Mouse (Mus musculus) forebrain, embryonic 12.5 days (tissue): ENCODE results near the gene Hck. TPM values are rescaled to one million over a fixed set of nuclear protein-coding genes. Genes with fewer than 3 reads are reported as not detected.

Source experiments
- ATAC-seq: fragments of 200-750 bp; cut with Nextera tagmentation; 2 replicates; pipeline ENCODE4 v1.8.0; 2017; ENCODE audit warnings: moderate TSS enrichment; ENCODE audit not compliant: low FRiP score
- H3K27ac ChIP-seq: fragments of 300-500 bp; sonication (generic); 2 replicates; pipeline ENCODE4 v1.5.1; 2016; ENCODE audit warnings: mild to moderate bottlenecking
- H3K27me3 ChIP-seq: fragments of 300-500 bp; sonication (generic); 2 replicates; pipeline ENCODE4 v1.6.1; 2016; ENCODE audit warnings: mild to moderate bottlenecking
- H3K36me3 ChIP-seq: fragments of 300-500 bp; sonication (generic); replicated peaks from 2 replicates; pipeline ENCODE4 v1.6.1; 2016; ENCODE audit warnings: mild to moderate bottlenecking
- H3K4me1 ChIP-seq: fragments of 300-500 bp; sonication (generic); 2 replicates; pipeline ENCODE4 v1.6.1; 2016
- H3K4me2 ChIP-seq: fragments of 300-500 bp; sonication (generic); 2 replicates; pipeline ENCODE4 v1.6.1; 2016; ENCODE audit warnings: mild to moderate bottlenecking, moderate library complexity
- H3K4me3 ChIP-seq: fragments of 300-500 bp; sonication (generic); replicated peaks from 2 replicates; pipeline ENCODE4 v1.5.1; 2016; ENCODE audit warnings: mild to moderate bottlenecking
- H3K9ac ChIP-seq: fragments of 300-500 bp; sonication (generic); 2 replicates; pipeline ENCODE4 v1.6.1; 2016; ENCODE audit warnings: mild to moderate bottlenecking
- H3K9me3 ChIP-seq: fragments of 300-500 bp; sonication (generic); 2 replicates; pipeline ENCODE4 v1.6.1; 2016
- WGBS: fragments of 180-500 bp; shearing (Covaris S2); methylation state at CpG from one replicate; pipeline ENCODE4 v1.1.7; 2016; 5-methylcytosine and 5-hydroxymethylcytosine counted together
- polyA plus RNA-seq: library from polyadenylated mRNA; unstranded; fragments of >200 nt; fragmentation: Nextera tagmentation; extraction: Ambion mirVana; gene quantifications from 2 replicates; pipeline ENCODE4 v1.2.1, GENCODE M21; 2016

Hck gene
- polyA plus RNA-seq, 1 experiment from 2014 or later, result 1.3 TPM

DNA sequence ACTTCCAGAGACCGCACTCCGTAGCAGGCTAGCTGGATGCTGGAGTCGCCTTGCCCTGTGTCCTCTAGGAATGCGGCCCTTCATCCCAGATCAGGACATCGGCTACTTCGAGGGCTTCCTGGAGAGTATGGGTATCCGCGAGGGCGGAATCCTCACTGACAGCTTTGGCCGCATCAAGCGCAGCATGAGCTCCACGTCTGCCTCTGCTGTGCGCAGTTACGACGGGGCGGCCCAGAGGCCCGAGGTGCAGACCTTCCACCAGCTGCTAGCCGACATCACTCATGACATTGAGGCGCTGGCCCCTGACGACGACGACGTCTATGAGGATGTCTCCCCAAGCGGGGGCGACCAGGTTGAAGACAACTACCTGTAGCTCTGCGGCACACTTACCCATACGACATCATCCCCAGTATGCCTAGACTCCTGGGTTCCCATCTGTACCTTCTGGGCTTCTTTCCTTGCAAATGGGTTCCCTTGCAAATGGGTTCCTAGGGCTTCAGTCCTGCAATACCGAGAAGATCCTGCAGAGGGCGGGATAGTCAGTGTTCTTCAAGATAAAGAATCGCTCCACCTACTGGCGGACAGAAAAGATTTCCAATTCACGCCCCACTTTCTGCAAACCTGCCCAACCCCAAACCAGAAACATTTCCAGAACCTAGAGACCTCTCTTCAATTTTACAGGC lies 27.3 kb upstream of the Hck start:
- H3K27ac ChIP-seq, result no peak overlapping the region
- no peak for ATAC-seq
- 36% methylated on average over 32 of the region's 32 CpGs for WGBS

GRCm38 (mm10) chr2:153081866-153082265 lies 26.4 kb upstream of the Hck start:
- Histone ChIP-seq H3K36me3 (no peaks in the 10 kb centered on the region), H3K4me2 (no peak overlapping the region), H3K4me1 (no peaks in the 10 kb centered on the region), H3K4me3 (no peak overlapping the region), H3K27ac (no peak overlapping the region), H3K9ac (no peak overlapping the region), H3K27me3 (peaks cover 7% of the 10 kb centered on the region), H3K9me3 (no peaks in the 10 kb centered on the region)
- WGBS, result 87% methylated on average over 6 of the region's 6 CpGs
- ATAC-seq, result no peak

More for the DNA sequence above, 27.3 kb upstream of the Hck start:
- no peaks in the 10 kb centered on the region for H3K36me3 ChIP-seq
- no peak overlapping the region for H3K4me3 ChIP-seq
- H3K9me3 ChIP-seq, result no peaks in the 10 kb centered on the region
- H3K4me2 ChIP-seq, result no peak overlapping the region
- H3K4me1 ChIP-seq, result peaks cover 4% of the 10 kb centered on the region; the same call in 1 of the 2 replicates
- H3K9ac ChIP-seq, result no peak overlapping the region
- H3K27me3 ChIP-seq, result peaks cover 7% of the 10 kb centered on the region

DNA sequence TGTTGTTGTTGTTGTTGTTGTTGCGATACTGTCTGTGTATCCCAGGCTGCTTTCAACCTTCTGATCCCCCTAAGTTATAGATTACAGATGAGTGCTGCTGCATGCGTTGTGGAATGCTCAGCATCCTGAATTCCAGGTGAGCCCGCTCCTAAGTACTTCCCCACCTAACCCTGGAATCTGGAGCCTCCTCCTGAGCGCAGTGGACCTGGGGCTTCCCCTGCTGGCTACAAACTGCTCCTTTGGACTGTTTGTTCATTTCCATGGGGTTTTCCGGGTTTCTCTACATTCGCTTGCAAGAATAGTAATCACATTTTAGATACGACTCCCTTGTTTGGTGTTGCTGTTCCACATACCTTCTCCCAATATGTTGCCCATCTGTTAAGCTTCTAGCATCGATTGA lies 25.0 kb upstream of the Hck start:
- H3K4me3 ChIP-seq, result no peak overlapping the region
- no peaks in the 10 kb centered on the region for H3K4me1 ChIP-seq
- H3K9me3 ChIP-seq, result no peaks in the 10 kb centered on the region
- H3K9ac ChIP-seq, result no peak overlapping the region
- H3K4me2 ChIP-seq, result no peak overlapping the region
- H3K27ac ChIP-seq, result no peak overlapping the region
- peaks cover 7% of the 10 kb centered on the region; the same call in 1 of the 2 replicates for H3K27me3 ChIP-seq
- ATAC-seq, result no peak
- 88% methylated on average over 8 of the region's 8 CpGs for WGBS
- H3K36me3 ChIP-seq, result no peaks in the 10 kb centered on the region

DNA sequence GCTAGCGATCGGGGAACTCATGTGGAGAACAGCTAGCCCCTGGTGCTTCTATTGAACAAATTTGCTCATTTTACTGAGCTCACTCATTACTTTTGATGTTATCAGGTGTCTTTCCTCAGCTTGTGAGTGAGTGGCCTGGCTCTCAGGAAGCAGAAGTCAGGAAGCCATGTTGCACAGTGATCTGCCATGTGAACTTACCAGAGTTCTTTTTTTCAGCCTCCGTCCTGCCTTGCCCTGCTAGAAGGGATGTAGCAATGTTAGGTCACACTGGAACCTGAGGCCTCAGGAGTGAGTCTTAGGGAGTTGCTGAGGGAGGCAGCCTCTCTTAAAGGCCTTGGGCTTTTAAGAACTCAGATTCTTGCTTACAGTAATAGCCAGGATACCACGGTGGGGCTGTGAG lies 24.4 kb upstream of the Hck start:
- no peak overlapping the region for H3K9ac ChIP-seq
- no peak overlapping the region for H3K27ac ChIP-seq
- no peaks in the 10 kb centered on the region for H3K36me3 ChIP-seq
- no peaks in the 10 kb centered on the region for H3K4me1 ChIP-seq
- no peak overlapping the region for H3K4me3 ChIP-seq
- H3K9me3 ChIP-seq, result no peaks in the 10 kb centered on the region
- no peak for ATAC-seq
- H3K27me3 ChIP-seq, result peaks cover 7% of the 10 kb centered on the region; the same call in 1 of the 2 replicates
- H3K4me2 ChIP-seq, result no peak overlapping the region
- 87% methylated on average over 4 of the region's 4 CpGs for WGBS

- Histone ChIP-seq H3K4me2 (no peak overlapping the region), H3K9ac (no peak overlapping the region), H3K4me1 (no peaks in the 10 kb centered on the region), H3K9me3 (no peaks in the 10 kb centered on the region), H3K36me3 (no peaks in the 10 kb centered on the region), H3K27me3 (peaks cover 7% of the 10 kb centered on the region; the same call in 1 of the 2 replicates), H3K27ac (no peak overlapping the region), H3K4me3 (no peak overlapping the region)
- 61% methylated on average over 7 of the region's 7 CpGs for WGBS
- ATAC-seq, result no peak
Observed at GRCm38 (mm10) chr2:153084261-153084976, 23.8 kb upstream of the Hck start.

GRCm38 (mm10) chr2:153085556-153085955 lies 22.7 kb upstream of the Hck start:
- WGBS, result 96% methylated on average over 6 of the region's 6 CpGs
- no peak for ATAC-seq
- H3K27ac ChIP-seq, result no peak overlapping the region
- no peaks in the 10 kb centered on the region for H3K9me3 ChIP-seq
- H3K4me2 ChIP-seq, result no peak overlapping the region
- H3K27me3 ChIP-seq, result peaks cover 7% of the 10 kb centered on the region; the same call in 1 of the 2 replicates
- no peaks in the 10 kb centered on the region for H3K4me1 ChIP-seq
- no peaks in the 10 kb centered on the region for H3K36me3 ChIP-seq
- no peak overlapping the region for H3K9ac ChIP-seq
- H3K4me3 ChIP-seq, result no peak overlapping the region

DNA sequence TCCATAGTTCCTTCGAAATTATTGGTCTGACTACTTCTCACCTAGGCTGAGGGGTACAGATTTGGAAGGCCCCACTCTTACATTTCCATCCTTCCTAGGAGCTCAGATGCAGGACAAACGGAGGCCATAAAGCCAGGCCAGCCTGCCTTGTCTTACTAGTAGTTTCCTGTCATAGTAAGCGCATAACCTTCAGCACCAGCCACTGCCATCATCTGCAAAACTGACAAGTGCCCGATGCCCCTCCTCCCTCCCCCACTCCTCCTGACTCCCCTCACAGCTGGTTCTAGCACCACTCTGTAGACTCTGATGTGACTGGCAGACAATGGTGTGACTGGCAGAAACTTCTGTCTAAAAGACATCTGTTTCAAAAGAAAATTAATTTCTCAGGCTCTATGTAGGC lies 22.1 kb upstream of the Hck start:
- H3K4me2 ChIP-seq, result no peak overlapping the region
- ATAC-seq, result no peak
- WGBS, result 86% methylated on average over 4 of the region's 4 CpGs

DNA sequence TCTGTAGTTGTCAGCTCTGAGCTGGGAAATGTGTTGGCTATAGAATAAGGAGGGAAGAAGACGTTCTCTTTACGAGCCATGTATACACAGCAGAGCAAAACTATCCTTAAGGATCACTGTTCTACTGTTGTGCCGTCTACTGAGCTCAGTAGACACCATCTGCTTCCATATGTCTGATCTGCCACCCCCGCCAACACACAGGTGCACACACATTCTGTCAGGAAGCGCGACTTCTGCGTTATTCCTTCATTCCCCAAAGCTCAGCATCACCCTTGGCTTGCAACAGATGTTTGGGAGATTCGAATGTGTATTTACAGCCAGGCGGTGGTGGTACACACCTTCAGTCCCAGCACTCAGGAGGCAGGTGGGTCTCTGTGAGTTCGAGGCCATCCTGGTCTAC lies 21.2 kb upstream of the Hck start:
- Histone ChIP-seq H3K36me3 (no peaks in the 10 kb centered on the region), H3K27ac (no peak overlapping the region), H3K4me2 (no peak overlapping the region), H3K9me3 (no peaks in the 10 kb centered on the region), H3K4me1 (no peaks in the 10 kb centered on the region), H3K9ac (no peak overlapping the region), H3K27me3 (0 out of 2 replicates have a peak, but pooled peaks cover 3% of the 10 kb centered on the region), H3K4me3 (no peak overlapping the region)
- ATAC-seq, result no peak
- WGBS, result 88% methylated on average over 10 of the region's 10 CpGs

More for the DNA sequence above, 22.1 kb upstream of the Hck start:
- Histone ChIP-seq H3K9ac (no peak overlapping the region), H3K4me1 (no peaks in the 10 kb centered on the region), H3K27me3 (0 out of 2 replicates have a peak, but pooled peaks cover 3% of the 10 kb centered on the region), H3K4me3 (no peak overlapping the region), H3K27ac (no peak overlapping the region), H3K9me3 (no peaks in the 10 kb centered on the region), H3K36me3 (no peaks in the 10 kb centered on the region)

GRCm38 (mm10) chr2:153089316-153089715 lies 19.0 kb upstream of the Hck start:
- H3K4me2 ChIP-seq, result no peak overlapping the region
- H3K9ac ChIP-seq, result no peak overlapping the region
- 56% methylated on average over 2 of the region's 2 CpGs for WGBS
- H3K9me3 ChIP-seq, result no peaks in the 10 kb centered on the region
- H3K27me3 ChIP-seq, result no peaks in the 10 kb centered on the region
- no peaks in the 10 kb centered on the region for H3K4me1 ChIP-seq
- no peak overlapping the region for H3K4me3 ChIP-seq
- ATAC-seq, result no peak
- no peaks in the 10 kb centered on the region for H3K36me3 ChIP-seq
- H3K27ac ChIP-seq, result no peak overlapping the region

DNA sequence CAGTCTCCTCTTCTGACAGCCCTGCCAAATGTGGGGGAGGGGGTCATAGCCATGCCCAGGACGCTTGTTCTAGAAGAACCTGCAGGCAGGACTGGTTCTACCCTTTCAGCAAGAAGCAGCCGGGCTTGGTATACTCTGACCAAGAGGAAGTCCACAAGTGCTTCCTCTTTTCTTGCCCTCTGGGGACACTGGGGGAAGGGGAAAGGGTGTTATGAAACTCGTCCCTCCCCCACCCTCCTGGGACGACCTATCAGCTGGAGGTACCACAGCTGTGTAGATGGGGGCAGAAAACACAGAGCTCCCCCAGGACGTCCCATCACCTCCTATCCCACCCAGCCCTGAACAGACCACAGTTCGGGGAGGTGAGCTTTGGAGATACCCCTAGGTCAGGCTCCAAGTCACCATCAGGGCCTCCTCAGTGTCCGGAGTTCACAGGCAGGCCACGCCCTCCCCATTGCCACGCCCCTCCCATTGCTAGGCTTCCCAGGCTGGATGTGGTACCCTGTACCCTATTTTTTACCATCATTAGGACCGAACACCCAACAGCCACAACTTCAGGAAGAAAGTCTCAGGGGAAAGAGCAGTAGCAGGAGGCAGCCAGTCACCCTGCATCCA lies 17.6 kb upstream of the Hck start:
- Histone ChIP-seq H3K4me3 (no peak overlapping the region), H3K4me2 (no peak overlapping the region), H3K27ac (no peak overlapping the region), H3K9ac (no peak overlapping the region), H3K9me3 (no peaks in the 10 kb centered on the region), H3K4me1 (no peaks in the 10 kb centered on the region), H3K36me3 (no peaks in the 10 kb centered on the region), H3K27me3 (no peaks in the 10 kb centered on the region)
- no peak for ATAC-seq
- WGBS, result 41% methylated on average over 10 of the region's 10 CpGs

DNA sequence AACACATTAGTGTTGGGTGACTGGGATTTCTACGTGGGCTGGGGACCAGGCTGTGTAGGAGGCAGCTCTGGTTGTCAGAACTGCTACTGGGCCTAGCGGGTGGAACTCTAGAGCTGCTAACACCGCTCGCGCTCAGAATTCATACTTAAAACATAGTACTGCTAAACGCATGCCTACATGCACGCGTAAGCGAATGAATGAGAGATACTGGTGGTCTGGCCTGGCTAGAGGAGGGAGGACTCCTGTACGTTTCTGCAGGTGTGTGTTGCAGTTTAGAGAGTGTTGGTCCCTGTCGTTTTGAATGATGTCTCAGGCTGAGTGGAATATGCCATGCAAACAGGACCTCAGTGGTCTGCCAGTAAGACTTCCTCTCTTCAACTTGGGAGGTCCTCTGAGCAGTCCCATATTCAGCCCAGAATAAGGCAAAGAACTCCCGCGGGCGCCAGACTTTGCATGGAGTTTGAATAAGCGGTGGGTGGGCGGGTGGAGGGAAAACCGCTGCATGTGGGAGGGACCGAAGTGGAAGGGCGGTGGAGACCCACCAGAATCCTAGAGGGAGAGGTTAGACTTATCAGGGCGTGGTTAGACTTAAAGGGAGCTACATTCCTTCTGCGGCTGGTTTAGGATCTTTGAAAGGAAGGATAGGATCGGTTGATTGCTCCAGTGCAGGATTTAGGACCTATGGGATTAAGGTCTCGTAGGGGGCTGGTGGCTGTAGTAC lies 1.1 kb upstream of the Hck start:
- peaks cover 57% of the 10 kb centered on the region for H3K27me3 ChIP-seq
- H3K27ac ChIP-seq, result no peak overlapping the region
- WGBS, result 30% methylated on average over 23 of the region's 23 CpGs

GRCm38 (mm10) chr2:153107802-153108201 lies 466 bp upstream of the Hck start:
- H3K27ac ChIP-seq, result no peak overlapping the region
- no peak for ATAC-seq
- peak overlapping the region; percentile 72 for H3K4me2 ChIP-seq
- H3K9ac ChIP-seq, result no peak overlapping the region
- no peaks in the 10 kb centered on the region for H3K36me3 ChIP-seq
- peak overlapping the region; percentile 43 for H3K4me3 ChIP-seq
- peaks cover 62% of the 10 kb centered on the region for H3K27me3 ChIP-seq
- WGBS, result 1% methylated on average over 15 of the region's 15 CpGs
- H3K4me1 ChIP-seq, result peaks cover 19% of the 10 kb centered on the region
- H3K9me3 ChIP-seq, result no peaks in the 10 kb centered on the region

More for the DNA sequence above, 1.1 kb upstream of the Hck start:
- H3K36me3 ChIP-seq, result no peaks in the 10 kb centered on the region
- no peaks in the 10 kb centered on the region for H3K9me3 ChIP-seq
- peak overlapping the region; percentile 43 for H3K4me3 ChIP-seq
- no peak for ATAC-seq
- peak overlapping the region; percentile 72 for H3K4me2 ChIP-seq
- H3K4me1 ChIP-seq, result peaks cover 19% of the 10 kb centered on the region
- no peak overlapping the region for H3K9ac ChIP-seq
